Mouse (Mus musculus) heart, postnatal 0 days (tissue): ENCODE measurements at regions not wholly inside any gene's neighbourhood (a gene's known extent, or its start where the extent isn't known, plus 50 kb on each side); places are given as distances from the start of the nearest gene placed in this dataset.

Source experiments
- CTCF ChIP-seq: IDR thresholded peaks from 2 replicates; pipeline ENCODE4 v1.5.1; 2016; ENCODE audit warnings: antibody characterized with exemption, control low read depth, low read depth
- EP300 ChIP-seq: IDR thresholded peaks from 2 replicates; pipeline ENCODE4 v1.6.1; 2016; ENCODE audit warnings: antibody characterized with exemption, low read depth

GRCm38 (mm10) chr16:29845597-29845986 lies 218.6 kb upstream of the Hes1 start:
- TF ChIP-seq CTCF = no peak
- no peak for TF ChIP-seq EP300
